Mouse (Mus musculus) urinary bladder, postnatal 0 days (tissue): ENCODE results near the gene Slc36a1. TPM values are rescaled to one million over a fixed set of nuclear protein-coding genes. Genes with fewer than 3 reads are reported as not detected.

Source experiments
- polyA plus RNA-seq: library from polyadenylated mRNA; unstranded; fragments of >200 nt; fragmentation: Nextera tagmentation; extraction: Ambion mirVana; gene quantifications from 2 replicates; pipeline ENCODE4 v1.2.1, GENCODE M21; 2015

The Slc36a1 gene
- 1.1 and 1.4 TPM in 2 replicates for polyA plus RNA-seq

GRCm38 (mm10) chr11:55204159-55204596 lies at the start of gene Slc36a1:
Slc36a1 (plus strand) TSS chr11:55204350.

GRCm38 (mm10) chr11:55184733-55185291 lies 19.3 kb upstream of the Slc36a1 start, which contains the start of gene Slc36a2:
Slc36a2 (minus strand) TSS chr11:55185077.

Other genes with a start within 250 kb of the Slc36a1 start
- 12.7 and 13.9 TPM in 2 replicates for gene Tnip1, start 241.4 kb upstream of the Slc36a1 start, polyA plus RNA-seq
- 299 and 324 TPM in 2 replicates for gene Anxa6, start 170.9 kb upstream of the Slc36a1 start, polyA plus RNA-seq
- gene Ccdc69, start 126.2 kb upstream of the Slc36a1 start, polyA plus RNA-seq = 10.9 and 11.5 TPM in 2 replicates
- 69.1 and 70.9 TPM in 2 replicates for gene Gm2a, start 106.2 kb upstream of the Slc36a1 start, polyA plus RNA-seq
- not detected in 2 replicates for gene Slc36a3, start 52.6 kb upstream of the Slc36a1 start, polyA plus RNA-seq
- gene Slc36a2, start 19.3 kb upstream of the Slc36a1 start, polyA plus RNA-seq = 0.11 and 0.25 TPM in 2 replicates
- gene Fat2, start 132.2 kb downstream of the Slc36a1 start, polyA plus RNA-seq = 0.75 and 0.83 TPM in 2 replicates
- 4,325 and 4,507 TPM in 2 replicates for gene Sparc, start 218.8 kb downstream of the Slc36a1 start, polyA plus RNA-seq